Mouse (Mus musculus) kidney, embryonic 15.5 days (tissue): ENCODE data around the gene Pde4dip. TPM values are rescaled to one million over a fixed set of nuclear protein-coding genes. Genes with fewer than 3 reads are reported as not detected.

Source experiments
- ATAC-seq: fragments of 200-750 bp; cut with Nextera tagmentation; replicated peaks from 2 replicates; pipeline ENCODE4 v1.8.0; 2017; ENCODE audit warnings: moderate TSS enrichment; ENCODE audit not compliant: low FRiP score
- H3K27ac ChIP-seq: fragments of 300-500 bp; sonication (generic); 2 replicates; pipeline ENCODE4 v1.5.1; 2015; ENCODE audit warnings: mild to moderate bottlenecking, inconsistent platforms
- H3K27me3 ChIP-seq: fragments of 300-500 bp; sonication (generic); 2 replicates; pipeline ENCODE4 v1.6.1; 2015; ENCODE audit warnings: inconsistent platforms
- H3K36me3 ChIP-seq: fragments of 300-500 bp; sonication (generic); 2 replicates; pipeline ENCODE4 v1.6.1; 2015; ENCODE audit warnings: inconsistent platforms
- H3K4me1 ChIP-seq: fragments of 300-500 bp; sonication (generic); 2 replicates; pipeline ENCODE4 v1.6.1; 2015; ENCODE audit warnings: inconsistent platforms
- H3K4me2 ChIP-seq: fragments of 300-500 bp; sonication (generic); 2 replicates; pipeline ENCODE4 v1.6.1; 2015; ENCODE audit warnings: moderate library complexity, mild to moderate bottlenecking, inconsistent platforms
- H3K4me3 ChIP-seq: fragments of 300-500 bp; sonication (generic); replicated peaks from 2 replicates; pipeline ENCODE4 v1.5.1; 2015; ENCODE audit warnings: mild to moderate bottlenecking, inconsistent platforms
- H3K9ac ChIP-seq: fragments of 300-500 bp; sonication (generic); 2 replicates; pipeline ENCODE4 v1.6.1; 2015; ENCODE audit warnings: mild to moderate bottlenecking, inconsistent platforms
- H3K9me3 ChIP-seq: fragments of 300-500 bp; sonication (generic); replicated peaks from 2 replicates; pipeline ENCODE4 v1.6.1; 2016; ENCODE audit warnings: inconsistent platforms
- WGBS: fragments of 180-500 bp; shearing (Covaris S2); methylation state at CpG from one replicate; pipeline ENCODE4 v1.1.7; 2015; ENCODE audit warnings: mixed read lengths; 5-methylcytosine and 5-hydroxymethylcytosine counted together
- polyA plus RNA-seq: library from polyadenylated mRNA; unstranded; fragments of >200 nt; fragmentation: Nextera tagmentation; extraction: Ambion mirVana; gene quantifications from 2 replicates; pipeline ENCODE4 v1.2.1, GENCODE M21; 2015

Gene Pde4dip
- polyA plus RNA-seq, 1 experiment from 2014 or later = 23.2 TPM

- Histone ChIP-seq H3K4me3 (no peak overlapping the region), H3K4me1 (peaks cover 10% of the 10 kb centered on the region; the same call in 1 of the 2 replicates), H3K27ac (peak overlapping the region; percentile 72), H3K36me3 (peaks cover 61% of the 10 kb centered on the region), H3K9ac (no peak overlapping the region), H3K27me3 (no peaks in the 10 kb centered on the region), H3K4me2 (no peak overlapping the region), H3K9me3 (no peaks in the 10 kb centered on the region)
- ATAC-seq = peak; percentile 94
- WGBS = 73% methylated on average over 20 of the region's 20 CpGs
Measured at GRCm38 (mm10) chr3:97756283-97757074, 132.0 kb downstream of the Pde4dip start.

- Histone ChIP-seq H3K9ac (no peak overlapping the region), H3K4me2 (no peak overlapping the region), H3K4me3 (no peak overlapping the region), H3K9me3 (no peaks in the 10 kb centered on the region), H3K36me3 (peaks cover 71% of the 10 kb centered on the region), H3K27me3 (no peaks in the 10 kb centered on the region), H3K27ac (no peak overlapping the region), H3K4me1 (peaks cover 10% of the 10 kb centered on the region; the same call in 1 of the 2 replicates)
- no peak for ATAC-seq
- 88% methylated on average over 14 of the region's 14 CpGs for WGBS
Measured at GRCm38 (mm10) chr3:97755411-97755810, 133.1 kb downstream of the Pde4dip start.

DNA sequence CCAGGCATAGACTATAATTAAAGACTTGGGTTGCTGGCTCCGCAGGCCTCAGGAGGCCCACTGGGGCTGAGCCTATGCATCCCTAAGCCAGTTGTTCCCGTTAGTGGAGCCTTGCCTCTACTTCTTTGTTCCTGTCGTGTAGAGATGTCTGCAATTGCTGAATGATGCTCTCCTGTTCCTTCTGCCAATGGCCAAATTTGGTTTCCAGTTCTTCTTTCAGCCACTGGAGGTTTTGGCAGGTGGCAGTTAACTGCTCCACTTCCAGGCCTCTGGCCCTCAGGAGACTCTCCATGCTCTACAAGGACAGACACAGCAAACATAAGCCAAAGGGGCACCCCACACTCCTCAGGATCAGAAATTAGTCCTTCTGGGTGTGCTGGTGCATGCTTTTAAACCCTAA is 135.6 kb downstream of the Pde4dip start:
- H3K4me3 ChIP-seq = no peak overlapping the region
- H3K4me2 ChIP-seq = no peak overlapping the region
- H3K9me3 ChIP-seq = no peaks in the 10 kb centered on the region
- no peak for ATAC-seq
- peaks cover 10% of the 10 kb centered on the region; the same call in 1 of the 2 replicates for H3K4me1 ChIP-seq
- H3K9ac ChIP-seq = no peak overlapping the region
- peaks cover 95% of the 10 kb centered on the region for H3K36me3 ChIP-seq
- H3K27me3 ChIP-seq = no peaks in the 10 kb centered on the region
- no peak overlapping the region for H3K27ac ChIP-seq
- WGBS = 84% methylated on average over 3 of the region's 3 CpGs

DNA sequence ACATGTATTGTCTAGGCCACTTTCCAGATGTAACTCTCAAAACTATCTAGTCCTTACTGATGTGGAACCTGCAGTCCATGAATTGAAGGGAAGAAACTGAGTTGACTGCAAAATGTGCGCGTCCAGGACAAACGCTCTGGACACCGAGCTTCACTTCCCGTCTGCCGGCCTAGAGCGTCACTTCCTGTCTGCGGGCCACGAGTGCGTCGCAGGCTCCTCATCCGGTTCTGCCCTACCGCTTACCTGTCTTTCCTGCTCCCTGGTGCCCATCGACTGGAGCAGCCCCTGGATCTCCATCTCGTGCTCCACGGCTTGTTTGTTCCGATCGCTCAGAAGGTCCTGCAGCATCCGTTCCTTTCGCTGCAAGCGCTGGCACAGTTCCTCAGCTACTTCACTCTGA is 136.9 kb downstream of the Pde4dip start:
- Histone ChIP-seq H3K36me3 (peaks cover 95% of the 10 kb centered on the region), H3K9ac (no peak overlapping the region), H3K27ac (no peak overlapping the region), H3K4me3 (no peak overlapping the region), H3K27me3 (no peaks in the 10 kb centered on the region), H3K9me3 (no peaks in the 10 kb centered on the region), H3K4me2 (no peak overlapping the region), H3K4me1 (peaks cover 4% of the 10 kb centered on the region; the same call in 1 of the 2 replicates)
- WGBS = 93% methylated on average over 21 of the region's 21 CpGs
- ATAC-seq = no peak

GRCm38 (mm10) chr3:97748789-97749188 is 139.7 kb downstream of the Pde4dip start:
- WGBS = 92% methylated on average over 10 of the region's 10 CpGs
- H3K36me3 ChIP-seq = peaks cover 97% of the 10 kb centered on the region

GRCm38 (mm10) chr3:97742841-97743240 is 145.7 kb downstream of the Pde4dip start:
- Histone ChIP-seq H3K27me3 (no peaks in the 10 kb centered on the region), H3K4me2 (no peak overlapping the region), H3K9ac (no peak overlapping the region), H3K27ac (no peak overlapping the region), H3K4me1 (no peaks in the 10 kb centered on the region), H3K36me3 (peaks cover 87% of the 10 kb centered on the region), H3K9me3 (no peaks in the 10 kb centered on the region), H3K4me3 (no peak overlapping the region)
- WGBS = 95% methylated on average over 8 of the region's 8 CpGs
- no peak for ATAC-seq

More at GRCm38 (mm10) chr3:97748789-97749188, 139.7 kb downstream of the Pde4dip start:
- no peak overlapping the region for H3K9ac ChIP-seq
- no peaks in the 10 kb centered on the region for H3K27me3 ChIP-seq
- no peaks in the 10 kb centered on the region for H3K4me1 ChIP-seq
- no peak overlapping the region for H3K4me3 ChIP-seq
- ATAC-seq = no peak
- H3K27ac ChIP-seq = no peak overlapping the region
- H3K4me2 ChIP-seq = no peak overlapping the region
- H3K9me3 ChIP-seq = no peaks in the 10 kb centered on the region

- Histone ChIP-seq H3K27me3 (no peaks in the 10 kb centered on the region), H3K4me1 (no peaks in the 10 kb centered on the region), H3K27ac (no peak overlapping the region), H3K9me3 (no peaks in the 10 kb centered on the region), H3K4me2 (no peak overlapping the region), H3K9ac (no peak overlapping the region), H3K36me3 (peaks cover 15% of the 10 kb centered on the region), H3K4me3 (no peak overlapping the region)
- WGBS = 85% methylated on average over 5 of the region's 5 CpGs
- ATAC-seq = no peak
Measured at GRCm38 (mm10) chr3:97735575-97735974, 152.9 kb downstream of the Pde4dip start.

DNA sequence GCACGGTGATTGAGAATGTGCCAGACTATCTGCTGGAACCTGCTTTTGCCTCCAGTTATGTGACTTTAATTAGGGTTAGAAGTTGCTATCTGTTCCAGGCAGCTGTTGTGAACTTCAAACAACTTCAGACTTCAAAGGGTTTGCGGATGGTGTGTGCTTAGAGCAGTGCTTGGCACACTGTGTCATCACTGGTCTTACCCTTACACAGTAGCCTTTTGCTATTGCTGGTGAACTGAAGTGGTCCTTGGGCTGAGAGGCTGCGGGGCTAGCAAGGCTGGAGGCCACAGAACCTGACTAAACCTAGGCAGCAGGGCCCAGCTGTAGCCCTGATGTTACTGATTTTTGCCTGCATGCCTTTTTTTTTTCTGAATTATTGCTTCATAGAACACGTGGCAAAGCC is 154.2 kb downstream of the Pde4dip start:
- no peak overlapping the region for H3K27ac ChIP-seq
- no peak for ATAC-seq
- whole genome bisulfite sequencing = 55% methylated on average over 4 of the region's 4 CpGs
- no peaks in the 10 kb centered on the region for H3K27me3 ChIP-seq
- H3K4me3 ChIP-seq = no peak overlapping the region
- H3K36me3 ChIP-seq = peaks cover 2% of the 10 kb centered on the region; the same call in 1 of the 2 replicates
- no peaks in the 10 kb centered on the region for H3K4me1 ChIP-seq
- no peak overlapping the region for H3K9ac ChIP-seq
- no peak overlapping the region for H3K4me2 ChIP-seq
- H3K9me3 ChIP-seq = no peaks in the 10 kb centered on the region

- H3K4me3 ChIP-seq = no peak overlapping the region
- H3K27me3 ChIP-seq = no peaks in the 10 kb centered on the region
- no peak overlapping the region for H3K9ac ChIP-seq
- H3K4me1 ChIP-seq = no peaks in the 10 kb centered on the region
- no peaks in the 10 kb centered on the region for H3K9me3 ChIP-seq
- no peak for ATAC-seq
- H3K36me3 ChIP-seq = no peaks in the 10 kb centered on the region; the same call in 1 of the 2 replicates
- no peak overlapping the region for H3K4me2 ChIP-seq
- 79% methylated on average over 6 of the region's 6 CpGs for WGBS
- no peak overlapping the region for H3K27ac ChIP-seq
Measured at GRCm38 (mm10) chr3:97732622-97733021, 155.9 kb downstream of the Pde4dip start.

GRCm38 (mm10) chr3:97730624-97731023 is 157.9 kb downstream of the Pde4dip start:
- ATAC-seq = no peak
- Histone ChIP-seq H3K9ac (no peak overlapping the region), H3K27ac (no peak overlapping the region), H3K9me3 (no peaks in the 10 kb centered on the region), H3K4me3 (no peak overlapping the region), H3K4me1 (no peaks in the 10 kb centered on the region), H3K27me3 (no peaks in the 10 kb centered on the region), H3K4me2 (no peak overlapping the region), H3K36me3 (no peaks in the 10 kb centered on the region)
- 75% methylated on average over 7 of the region's 7 CpGs for WGBS

- no peaks in the 10 kb centered on the region for H3K9me3 ChIP-seq
- ATAC-seq = no peak
- no peak overlapping the region for H3K9ac ChIP-seq
- H3K27ac ChIP-seq = no peak overlapping the region
- no peaks in the 10 kb centered on the region for H3K27me3 ChIP-seq
- WGBS = 79% methylated on average over 3 of the region's 3 CpGs
- H3K4me2 ChIP-seq = no peak overlapping the region
- H3K4me3 ChIP-seq = no peak overlapping the region
- no peaks in the 10 kb centered on the region for H3K4me1 ChIP-seq
- H3K36me3 ChIP-seq = no peaks in the 10 kb centered on the region
Measured at GRCm38 (mm10) chr3:97730131-97730530, 158.4 kb downstream of the Pde4dip start.

DNA sequence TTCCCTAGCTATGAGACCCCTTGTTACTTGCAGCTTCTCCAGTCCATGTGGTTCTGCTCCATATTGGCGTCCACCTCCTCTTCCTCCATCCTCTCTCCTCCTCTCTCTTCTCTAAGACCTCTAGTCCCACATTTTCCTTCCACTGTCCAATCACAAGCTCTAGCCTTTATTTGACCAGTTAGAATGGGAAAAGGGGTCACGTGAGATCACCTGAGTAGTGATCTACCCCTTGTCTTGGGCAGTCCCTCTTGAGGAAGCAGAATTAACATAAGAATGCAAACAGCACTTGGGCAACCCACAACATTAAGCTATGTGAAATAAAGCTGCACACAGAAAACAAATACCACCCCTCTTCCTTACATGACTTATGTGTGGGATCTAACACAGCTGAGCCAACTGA is 160.7 kb downstream of the Pde4dip start:
- Histone ChIP-seq H3K9me3 (no peaks in the 10 kb centered on the region; the same call in 1 of the 2 replicates), H3K27me3 (no peaks in the 10 kb centered on the region), H3K9ac (no peak overlapping the region), H3K4me3 (no peak overlapping the region), H3K4me1 (no peaks in the 10 kb centered on the region), H3K4me2 (no peak overlapping the region), H3K27ac (no peak overlapping the region), H3K36me3 (no peaks in the 10 kb centered on the region)
- 86% methylated on average over 2 of the region's 2 CpGs for WGBS
- no peak for ATAC-seq
